Comparison of ENCODE assay signal across 9 mouse cellular contexts in genomic region chr6:5384178-5384490, GRCm38 (mm10). TPM values are rescaled to one million over a fixed set of nuclear protein-coding genes. Genes with fewer than 3 reads are reported as not detected.
DNase-seq lines count a peak whose midpoint lies in the region; ATAC-seq lines count a peak whose summit lies in the region.
"Had no signal": no experiment of that assay in that cellular context is flagged by ENCODE, and none has a peak within 500 bp of the region (broad histone marks: within the 10 kb centered on the region; RNA-seq: fewer than 3 reads in every experiment).

No protein-coding gene starts in this region.

- peaks cover 49% of the 10 kb centered on the region for H3K4me1 ChIP-seq in forebrain, embryonic 15.5 days
- H3K4me1 ChIP-seq in hindbrain, embryonic 10.5 days (replicated peaks): peaks cover 67% of the 10 kb centered on the region
- H3K4me1 ChIP-seq in lung, embryonic 16.5 days (replicated peaks; ENCODE audit: control insufficient read depth, insufficient read depth, low read length): peaks cover 15% of the 10 kb centered on the region; the same call in 1 of the 2 replicates

- H3K36me3 ChIP-seq in forebrain, embryonic 15.5 days: no peaks in the 10 kb centered on the region
- no peaks in the 10 kb centered on the region for H3K36me3 ChIP-seq in hindbrain, embryonic 10.5 days
- H3K36me3 ChIP-seq in lung, embryonic 16.5 days (ENCODE audit: control insufficient read depth, insufficient read depth, low read length): no peaks in the 10 kb centered on the region

- H3K4me3 ChIP-seq in forebrain, embryonic 15.5 days: peak overlapping the region; percentile 32
- H3K4me3 ChIP-seq in hindbrain, embryonic 10.5 days: peak overlapping the region; percentile 47
- peak overlapping the region; percentile 41 for H3K4me3 ChIP-seq in lung, embryonic 16.5 days (ENCODE audit: low read length)

- peak overlapping the region; percentile 71 for H3K27ac ChIP-seq in forebrain, embryonic 15.5 days (replicated peaks)
- peak overlapping the region; percentile 93 for H3K27ac ChIP-seq in hindbrain, embryonic 10.5 days
- H3K27ac ChIP-seq in lung, embryonic 16.5 days (ENCODE audit: low read length): no peak overlapping the region
- H3K27ac ChIP-seq: macrophage had no signal

- no peak for ATAC-seq in forebrain, embryonic 15.5 days (replicated peaks)
- peak; percentile 15; the same call in 1 of the 2 replicates for ATAC-seq in lung, embryonic 16.5 days (ENCODE audit: low read depth)

- peak; percentile 45 for DNase-seq in MEL-GATA-1-ER (ENCODE audit: extremely low read depth, low read depth)
- DNase-seq in cerebellum, adult 11-12 months: peak; percentile 11
- peak; percentile 83 for DNase-seq in hindbrain, embryonic 10.5 days (ENCODE audit: low spot score)
- DNase-seq in layer of hippocampus, adult 8-10 months (ENCODE audit: low spot score in 2 of 2): peak; percentile 51 to 68
- DNase-seq in retina, embryonic 14.5 days (ENCODE audit: low spot score): peak; percentile 83
- peak; percentile 34 to 44 for DNase-seq in thymus, postnatal 36 days

- H3K9me3 ChIP-seq in forebrain, embryonic 15.5 days: no peaks in the 10 kb centered on the region
- no peaks in the 10 kb centered on the region for H3K9me3 ChIP-seq in hindbrain, embryonic 10.5 days
- no peaks in the 10 kb centered on the region for H3K9me3 ChIP-seq in lung, embryonic 16.5 days (ENCODE audit: control insufficient read depth, low read length)

- no peaks in the 10 kb centered on the region for H3K27me3 ChIP-seq in forebrain, embryonic 15.5 days
- H3K27me3 ChIP-seq in hindbrain, embryonic 10.5 days (ENCODE audit: insufficient read depth, poor library complexity, severe bottlenecking): no peaks in the 10 kb centered on the region
- no peaks in the 10 kb centered on the region for H3K27me3 ChIP-seq in lung, embryonic 16.5 days (ENCODE audit: control insufficient read depth, insufficient read depth, low read depth, low read length)

- H3K9ac ChIP-seq in forebrain, embryonic 15.5 days (replicated peaks): peak overlapping the region; percentile 26; the same call in 1 of the 2 replicates
- peak overlapping the region; percentile 44 for H3K9ac ChIP-seq in lung, embryonic 16.5 days (ENCODE audit: low read length)

- H3K4me2 ChIP-seq in forebrain, embryonic 15.5 days (replicated peaks): peak overlapping the region; percentile 41
- peak overlapping the region; percentile 79 for H3K4me2 ChIP-seq in lung, embryonic 16.5 days (ENCODE audit: low read depth, low read length)

- WGBS in forebrain, embryonic 15.5 days: under 1% methylated on average over 11 of the region's 11 CpGs
- 2% methylated on average over 11 of the region's 11 CpGs for WGBS in hindbrain, embryonic 10.5 days
- WGBS in lung, embryonic 16.5 days: 2% methylated on average over 11 of the region's 11 CpGs

RNA-seq across cellular contexts. Expression of gene Asb4, which starts 0.9 kb away (rescaled TPM):
- 14.2 and 15.9 TPM in 2 replicates for polyA plus RNA-seq in forebrain, embryonic 15.5 days (2015; fragmentation: Nextera tagmentation; extraction: Ambion mirVana)
- polyA plus RNA-seq in hindbrain, embryonic 10.5 days (2016; fragmentation: Nextera tagmentation; extraction: Ambion mirVana): 22.0 and 24.3 TPM in 2 replicates
- total RNA-seq in layer of hippocampus, adult 8-10 months (2022): under 1 TPM in 3 of 4 experiments, not detected in 1; 0.25 to 0.73 (median 0.37) TPM
- 5.7 and 6.7 TPM in 2 replicates for polyA plus RNA-seq in lung, embryonic 16.5 days (2015; fragmentation: Nextera tagmentation; extraction: Ambion mirVana)

Comparison
In these comparisons a context has a peak if more than half of its experiments do, and no peak if none do; other contexts are left out.
1. DNase-seq: peak in every context shown above with its lines; median percentile 83 in hindbrain, embryonic 10.5 days; 83 in retina, embryonic 14.5 days; 60 in layer of hippocampus, adult 8-10 months; 45 in MEL-GATA-1-ER; 39 in thymus, postnatal 36 days; 11 in cerebellum, adult 11-12 months.